Mouse (Mus musculus) MEL (cell line): Measurements from ENCODE around the gene Zfp120. TPM values are rescaled to one million over a fixed set of nuclear protein-coding genes. Genes with fewer than 3 reads are reported as not detected.
"Not testable (repeated sequence)": the region's sequence is repeated elsewhere in the genome, so short reads cannot be mapped to it uniquely, and the experiment has no call there.

ENCODE experiments used
- DNase-seq: peaks from one replicate; pipeline ENCODE4 v3.0.0; 2011; ENCODE audit warnings: low read depth, low spot score
- H3K27ac ChIP-seq: 2 replicates; pipeline ENCODE4 v1.5.1; 2012; ENCODE audit warnings: low read depth, mild to moderate bottlenecking, control low read depth, low read length, moderate library complexity; ENCODE audit not compliant: control insufficient read depth
- H3K27me3 ChIP-seq, 2 experiments: fragments of 150-350 bp in 1 of 2; sonication (generic) in 1 of 2; 2 replicates each; pipeline ENCODE4 v1.6.1; 2012; ENCODE audit warnings: low read length in 2 of 2, mild to moderate bottlenecking in 2 of 2, improper control_type of control experiment in 1 of 2, moderate library complexity in 1 of 2; ENCODE audit not compliant: insufficient read depth in 2 of 2, control insufficient read depth in 1 of 2
- H3K36me3 ChIP-seq, 2 experiments: 2 replicates each; pipeline ENCODE4 v1.6.1; 2012 to 2014; ENCODE audit warnings: low read length in 2 of 2, improper control_type of control experiment in 1 of 2, inconsistent platforms in 1 of 2, mild to moderate bottlenecking in 1 of 2; ENCODE audit not compliant: insufficient read depth in 2 of 2, control insufficient read depth in 1 of 2
- H3K4me1 ChIP-seq, 2 experiments: fragments of 150-350 bp in 1 of 2; sonication (generic) in 1 of 2; 2 replicates each; pipeline ENCODE4 v1.6.1; 2012; ENCODE audit warnings: low read length in 2 of 2, improper control_type of control experiment in 1 of 2, mild to moderate bottlenecking in 1 of 2; ENCODE audit not compliant: insufficient read depth in 2 of 2, control insufficient read depth in 1 of 2
- H3K4me3 ChIP-seq, 2 experiments: fragments of 150-350 bp in 1 of 2; sonication (generic) in 1 of 2; 2 replicates each; pipeline ENCODE4 v1.5.1; 2012; ENCODE audit warnings: low read depth in 2 of 2, low read length in 2 of 2, mild to moderate bottlenecking in 2 of 2, moderate library complexity in 2 of 2, control low read depth in 1 of 2, improper control_type of control experiment in 1 of 2; ENCODE audit not compliant: control insufficient read depth in 1 of 2, insufficient read depth in 1 of 2
- H3K79me2 ChIP-seq: 2 replicates; pipeline ENCODE4 v1.6.1; 2012; ENCODE audit warnings: mild to moderate bottlenecking, low read length, moderate library complexity; ENCODE audit not compliant: control insufficient read depth, poor library complexity, insufficient read depth
- H3K9ac ChIP-seq: 2 replicates; pipeline ENCODE4 v1.6.1; 2012; ENCODE audit warnings: low read depth, mild to moderate bottlenecking, control low read depth, low read length, moderate library complexity; ENCODE audit not compliant: control insufficient read depth, poor library complexity, severe bottlenecking
- H3K9me3 ChIP-seq: fragments of 150-350 bp; sonication (generic); replicated peaks from 2 replicates; pipeline ENCODE4 v1.6.1; 2012; ENCODE audit warnings: mild to moderate bottlenecking, low read length, improper control_type of control experiment, moderate library complexity; ENCODE audit not compliant: insufficient read depth
- BHLHE40 ChIP-seq: IDR thresholded peaks from 2 replicates; pipeline ENCODE4 v1.6.1; 2012; ENCODE audit warnings: low read depth, mild to moderate bottlenecking, inconsistent platforms, low read length, improper control_type of control experiment, borderline replicate concordance
- CHD1 ChIP-seq: IDR thresholded peaks from 2 replicates; pipeline ENCODE4 v1.6.1; 2012; ENCODE audit warnings: low read depth, mild to moderate bottlenecking, inconsistent platforms, low read length, improper control_type of control experiment
- E2F4 ChIP-seq: IDR thresholded peaks from 2 replicates; pipeline ENCODE4 v1.6.1; 2011; ENCODE audit warnings: low read depth, low read length, improper control_type of control experiment, borderline replicate concordance
- GABPA ChIP-seq: IDR thresholded peaks from 2 replicates; pipeline ENCODE4 v1.6.1; 2012; ENCODE audit warnings: low read depth, mild to moderate bottlenecking, inconsistent platforms, low read length, improper control_type of control experiment, moderate library complexity
- KAT2A ChIP-seq: conservative IDR thresholded peaks from 2 replicates; pipeline ENCODE4 v1.6.1; 2012; ENCODE audit warnings: low read depth, low read length, improper control_type of control experiment, inconsistent platforms
- MEF2A ChIP-seq: IDR thresholded peaks from 2 replicates; pipeline ENCODE4 v1.6.1; 2014; ENCODE audit warnings: low read depth, mild to moderate bottlenecking, inconsistent platforms, low read length, improper control_type of control experiment; ENCODE audit not compliant: poor library complexity, insufficient replicate concordance, severe bottlenecking; ENCODE audit errors: extremely low read depth
- MYC ChIP-seq: IDR thresholded peaks from 2 replicates; pipeline ENCODE4 v1.6.1; 2011; ENCODE audit warnings: low read depth, mild to moderate bottlenecking, low read length, improper control_type of control experiment, moderate library complexity
- NRF1 ChIP-seq: IDR thresholded peaks from 2 replicates; pipeline ENCODE4 v1.6.1; 2014; ENCODE audit warnings: low read depth, mild to moderate bottlenecking, inconsistent platforms, low read length, improper control_type of control experiment, moderate library complexity; ENCODE audit not compliant: poor library complexity, insufficient read depth, severe bottlenecking
- POLR2A ChIP-seq, 2 experiments: IDR thresholded peaks; 2 replicates each; pipeline ENCODE4 v1.6.1; 2011 to 2012; ENCODE audit warnings: low read length in 2 of 2, mild to moderate bottlenecking in 2 of 2, control low read depth in 1 of 2, improper control_type of control experiment in 1 of 2, low read depth in 1 of 2, moderate library complexity in 1 of 2; ENCODE audit not compliant: control insufficient read depth in 1 of 2, insufficient read depth in 1 of 2, poor library complexity in 1 of 2
- POLR2AphosphoS2 ChIP-seq: IDR thresholded peaks from 2 replicates; pipeline ENCODE4 v1.6.1; 2011; ENCODE audit warnings: low read length, improper control_type of control experiment
- RAD21 ChIP-seq: IDR thresholded peaks from 2 replicates; pipeline ENCODE4 v1.6.1; 2011; ENCODE audit warnings: mild to moderate bottlenecking, low read depth, low read length, improper control_type of control experiment
- ZMIZ1 ChIP-seq: IDR thresholded peaks from 2 replicates; pipeline ENCODE4 v1.6.1; 2012; ENCODE audit warnings: low read depth, mild to moderate bottlenecking, inconsistent platforms, low read length, improper control_type of control experiment, moderate library complexity
- polyA plus RNA-seq, 2 experiments: library from polyadenylated mRNA; stranded (reverse) in 1 of 2; unstranded in 1 of 2; fragments of >175 nt in 1 of 2; fragments of >200 nt in 1 of 2; gene quantifications; 2 replicates each; pipeline versions ENCODE4 v1.2.1 to v1.2.4; 2012; ENCODE audit warnings: low replicate concordance in 2 of 2, low read depth in 1 of 2; ENCODE audit not compliant: insufficient read length in 2 of 2, insufficient read depth in 1 of 2, missing spikeins in 1 of 2
- total RNA-seq: library from RNA; depleted of rRNA; stranded (reverse); fragments of 300-350 nt; gene quantifications from 2 replicates; pipeline ENCODE4 v1.2.3, GENCODE M21; 2012

Zfp120 gene
- total and polyA plus RNA-seq, 3 experiments: 3.8 to 445 (median 8.2) TPM

- no peak for DNase-seq
- H3K79me2 ChIP-seq: peaks cover 6% of the 10 kb centered on the region
- no peaks in the 10 kb centered on the region for H3K9me3 ChIP-seq
- H3K9ac ChIP-seq: no peak overlapping the region
- H3K27me3 ChIP-seq: no peaks in the 10 kb centered on the region
- H3K4me3 ChIP-seq: no peak overlapping the region
- no peaks in the 10 kb centered on the region; a peak in 1 of 4 replicates for H3K4me1 ChIP-seq
- peaks cover 2 to 3% of the 10 kb centered on the region in 2 experiments; a peak in 3 of 4 replicates for H3K36me3 ChIP-seq
- H3K27ac ChIP-seq: no peak overlapping the region
- TF ChIP-seq MYC (no peak), CHD1 (no peak), GABPA (no peak), BHLHE40 (no peak), ZMIZ1 (no peak)
These were observed 3.7 kb downstream of the Zfp120 start for GRCm38 (mm10) chr2:150132773-150133172.

DNA sequence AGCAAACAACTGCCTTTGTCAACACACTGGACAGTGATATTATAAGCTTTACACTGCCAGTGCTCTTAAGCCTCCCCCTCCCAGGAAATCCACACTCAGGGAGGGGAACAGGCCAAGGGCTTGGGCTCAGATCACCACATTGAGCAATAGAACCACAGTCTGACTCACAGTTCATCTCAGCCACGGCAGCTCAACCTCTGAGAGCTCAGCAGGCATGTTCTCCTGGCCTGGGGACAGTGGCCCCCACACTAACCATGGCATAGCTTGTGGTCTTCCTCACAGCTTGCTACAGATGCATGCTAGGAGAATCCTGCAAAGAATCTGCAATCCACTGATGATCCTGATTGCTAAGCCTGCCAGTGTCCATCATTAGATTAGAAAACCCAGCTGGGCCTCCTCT lies 4.5 kb downstream of the Zfp120 start:
- not testable (repeated sequence) for H3K79me2 ChIP-seq, H3K4me3 ChIP-seq, H3K27ac ChIP-seq, H3K9ac ChIP-seq, H3K9me3 ChIP-seq, H3K27me3 ChIP-seq, DNase-seq, H3K4me1 ChIP-seq, H3K36me3 ChIP-seq

GRCm38 (mm10) chr2:150111247-150111912 lies 25.1 kb downstream of the Zfp120 start:
- Histone ChIP-seq H3K79me2 (no peaks in the 10 kb centered on the region), H3K36me3 (peaks cover 0 to 6% of the 10 kb centered on the region in 2 experiments; a peak in 2 of 4 replicates), H3K27ac (no peak overlapping the region), H3K4me3 (no peak overlapping the region), H3K27me3 (no peaks in the 10 kb centered on the region), H3K9ac (no peak overlapping the region), H3K9me3 (no peaks in the 10 kb centered on the region), H3K4me1 (no peaks in the 10 kb centered on the region)
- DNase-seq: no peak
- TF ChIP-seq POLR2AphosphoS2 (no peak), KAT2A (no peak), RAD21 (no peak), NRF1 (no peak), MEF2A (no peak), E2F4 (no peak), MYC (no peak), POLR2A (IDR thresholded peaks at IDR 0.05; ENCODE audit: control insufficient read depth in 1 of 2, insufficient read depth in 1 of 2, low read depth in 1 of 2, low read length in 2 of 2, poor library complexity in 1 of 2) (no peak), BHLHE40 (no peak)
